Mouse (Mus musculus) testis, postnatal 10 days (tissue): ENCODE data around the gene Pax5.

Experiments
- DNase-seq: peaks from one replicate; pipeline ENCODE4 v3.0.0; 2021; ENCODE audit warnings: low spot score

Pax5 gene

DNA sequence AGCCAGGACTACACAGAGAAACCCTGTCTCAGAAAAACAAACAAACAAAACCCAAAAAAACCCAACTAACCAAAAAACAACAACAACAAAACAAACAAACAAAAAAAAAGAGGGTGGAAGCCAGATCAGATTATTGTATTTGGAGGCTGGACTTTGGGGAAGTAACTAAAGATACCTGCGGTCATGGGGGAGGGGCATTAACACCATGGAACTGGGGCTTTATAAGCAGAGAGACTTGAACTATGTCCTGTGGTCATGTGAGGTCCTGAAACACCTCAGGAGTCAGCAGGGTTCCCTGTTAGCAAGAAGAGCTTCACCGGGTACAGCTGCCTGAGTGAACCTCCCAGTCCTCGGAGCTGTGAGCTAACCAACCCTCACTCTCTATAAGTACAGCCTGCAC lies 168.2 kb downstream of the Pax5 start:
- no peak for DNase-seq

- no peak for DNase-seq
Observed at GRCm38 (mm10) chr4:44538488-44538887, 171.8 kb downstream of the Pax5 start.

GRCm38 (mm10) chr4:44536794-44537193 lies 173.5 kb downstream of the Pax5 start:
- DNase-seq, result no peak

DNA sequence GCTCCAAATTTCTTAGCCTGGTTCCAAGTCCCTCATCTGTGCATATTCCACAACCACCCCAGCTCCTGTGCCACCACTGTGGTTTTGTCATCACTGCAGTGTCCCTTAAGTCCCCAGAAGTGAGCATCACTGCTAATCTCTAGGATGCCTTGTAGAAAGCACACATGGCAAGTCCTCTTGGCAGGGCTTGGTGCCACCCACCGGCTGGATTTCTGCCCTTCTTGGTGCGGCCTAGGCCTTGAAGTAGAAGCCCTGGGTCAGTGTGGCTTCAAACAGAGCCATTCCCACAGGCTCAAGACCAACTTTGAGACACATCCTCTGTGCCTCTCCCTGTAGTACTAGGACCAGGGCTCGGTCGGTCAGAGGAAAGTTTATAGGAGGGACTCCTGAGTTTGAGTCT lies 174.6 kb downstream of the Pax5 start:
- no peak for DNase-seq

DNA sequence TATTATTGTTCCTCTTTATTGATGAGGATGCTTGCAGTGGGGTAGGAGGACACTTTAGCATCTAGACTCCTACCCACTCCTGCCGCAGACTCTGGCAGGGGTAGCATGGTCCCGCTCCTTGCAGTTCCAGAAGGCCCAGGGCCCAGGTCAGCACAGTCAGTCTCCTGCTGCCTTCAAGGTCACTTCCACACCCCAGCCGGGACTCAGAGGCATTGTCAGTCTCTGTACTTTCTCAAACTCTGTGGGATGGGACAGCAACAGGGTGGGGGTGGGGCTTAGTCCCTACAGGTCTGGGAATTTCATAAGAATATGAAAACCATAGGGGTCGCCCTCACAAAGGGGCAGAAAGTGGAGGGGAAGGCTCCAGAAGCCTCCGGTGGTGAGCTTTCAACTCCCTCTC lies 177.0 kb downstream of the Pax5 start:
- DNase-seq, result no peak

GRCm38 (mm10) chr4:44532731-44533130 lies 177.6 kb downstream of the Pax5 start:
- no peak for DNase-seq

DNA sequence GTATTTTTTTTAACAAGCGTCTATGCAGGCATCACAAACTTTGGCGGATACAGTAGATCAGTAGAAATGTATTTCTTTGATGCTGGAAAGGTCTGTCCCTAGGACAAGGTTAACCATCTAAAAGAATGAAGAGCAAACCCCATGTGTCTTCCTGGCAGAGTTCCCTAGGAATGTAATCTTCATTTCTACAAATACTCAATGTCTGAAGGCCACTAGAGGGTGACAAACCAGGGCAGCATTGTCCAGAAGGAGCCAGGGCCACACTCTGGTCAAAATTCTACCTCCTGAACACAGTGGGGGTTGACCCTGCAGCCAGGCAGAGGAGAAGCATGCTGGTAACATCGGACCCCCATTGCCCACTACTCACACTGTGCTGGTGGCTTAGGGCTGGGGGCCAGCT lies 185.0 kb downstream of the Pax5 start:
- DNase-seq, result no peak

DNA sequence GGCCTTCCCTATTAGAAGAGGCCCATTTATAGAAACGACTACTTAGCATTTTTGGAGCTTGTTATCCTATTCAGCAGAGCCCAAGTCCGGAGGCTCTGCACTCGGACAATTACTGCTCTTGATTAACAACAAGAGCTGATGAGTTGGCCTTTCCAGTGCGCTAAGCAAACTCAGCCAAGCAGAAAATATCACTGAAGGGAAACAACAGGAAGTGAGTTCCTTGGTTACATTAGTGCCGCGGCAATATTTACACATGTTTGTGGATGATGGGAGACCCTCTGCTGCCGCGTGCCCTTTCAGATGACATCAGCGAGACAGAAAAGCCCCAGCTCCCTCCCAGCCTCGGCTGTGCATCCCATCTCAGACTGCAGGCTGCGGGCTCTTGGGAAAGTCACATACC lies 191.4 kb downstream of the Pax5 start:
- no peak for DNase-seq

DNA sequence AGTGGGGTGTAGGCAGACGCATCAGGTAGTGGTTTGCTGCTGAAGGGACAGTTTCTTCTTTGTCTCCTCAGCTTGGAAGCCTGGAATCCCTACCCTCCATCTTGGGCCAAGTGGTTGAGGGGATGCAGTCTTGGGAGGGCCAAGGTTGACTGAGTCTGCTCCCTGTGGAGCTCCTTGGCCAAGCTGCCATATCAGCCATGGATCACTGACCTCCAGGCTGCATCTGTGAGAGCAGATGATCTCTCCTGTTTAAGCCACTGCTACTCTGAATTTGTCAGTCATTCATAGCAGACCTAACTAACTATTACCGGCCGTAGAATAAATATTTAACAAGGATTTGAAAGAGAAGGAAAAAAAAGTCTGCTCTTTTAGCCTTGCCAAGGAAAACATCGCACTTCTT lies 196.3 kb downstream of the Pax5 start:
- no peak for DNase-seq

DNA sequence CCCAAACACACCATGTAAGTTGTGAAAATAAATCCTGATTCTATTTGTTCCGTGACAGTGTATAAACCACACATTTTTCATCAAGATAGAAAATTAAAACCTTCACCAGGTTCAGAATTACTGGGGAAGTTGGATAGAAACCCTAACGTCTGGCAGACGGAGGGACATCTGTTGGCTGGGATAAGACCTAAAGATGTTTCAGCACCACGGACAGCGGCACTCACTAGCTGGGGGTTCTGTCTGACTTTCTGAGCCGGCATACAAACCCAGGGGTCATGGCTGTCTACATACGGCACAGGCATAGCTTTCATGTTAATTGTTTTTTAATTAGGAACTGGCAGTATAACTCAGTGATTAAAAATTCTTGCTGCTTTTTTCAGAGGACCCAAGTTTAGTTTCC lies 198.6 kb downstream of the Pax5 start:
- DNase-seq, result peak; percentile 82

- no peak for DNase-seq
Observed at GRCm38 (mm10) chr4:44508386-44509226, 201.7 kb downstream of the Pax5 start.

DNA sequence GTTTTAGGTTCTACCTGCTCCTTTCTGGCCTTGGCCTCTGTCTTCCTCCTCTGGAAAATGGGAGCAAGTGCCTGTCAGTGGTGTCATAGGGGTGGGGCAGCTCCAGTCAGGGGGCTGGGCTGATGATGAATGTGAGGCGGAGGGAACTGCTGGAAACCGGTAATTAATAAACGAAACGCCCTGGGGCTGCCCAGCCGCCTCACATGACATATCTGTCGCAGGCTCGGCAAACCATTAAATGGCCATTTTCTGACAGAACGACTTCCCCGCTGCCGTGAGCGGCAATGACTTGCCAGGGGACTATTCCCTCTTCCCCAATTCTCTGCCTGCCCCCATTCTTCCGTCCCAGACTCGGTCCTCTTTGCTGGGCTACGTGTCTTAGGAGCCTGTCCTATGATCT lies 202.4 kb downstream of the Pax5 start:
- DNase-seq, result no peak

- no peak for DNase-seq
Observed at GRCm38 (mm10) chr4:44504998-44505397, 205.3 kb downstream of the Pax5 start.

DNA sequence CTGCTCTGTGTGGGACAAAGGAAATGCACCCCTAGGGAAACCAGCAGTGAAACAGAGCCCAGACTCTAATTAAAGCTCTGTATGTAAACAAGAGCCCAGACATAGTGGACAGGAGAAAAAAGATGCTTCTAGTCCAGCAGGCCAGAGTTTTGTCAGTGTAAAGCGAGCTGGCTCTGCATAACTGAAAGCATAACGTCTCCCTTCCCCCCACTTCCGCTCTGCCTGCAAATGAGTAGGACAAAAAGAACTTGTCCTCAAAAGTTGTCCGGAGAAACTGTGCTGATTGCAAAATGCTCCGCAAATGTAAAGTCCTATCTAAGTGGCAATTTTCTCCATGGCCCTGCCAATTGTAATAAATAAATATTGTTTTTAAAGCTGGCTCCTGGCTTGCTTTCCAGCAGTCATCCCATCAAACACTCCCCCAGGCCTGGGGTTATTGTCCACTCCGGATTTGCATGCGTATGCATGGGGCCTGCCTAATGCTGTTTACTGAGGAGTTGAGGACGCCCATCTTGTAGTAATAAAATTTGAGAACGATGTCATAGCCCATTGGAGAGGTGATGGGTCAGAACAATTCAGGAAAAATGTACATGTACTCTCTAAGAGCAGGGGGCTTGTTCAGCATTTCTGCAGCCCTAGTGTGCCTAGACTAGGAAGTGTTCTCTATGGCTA lies 208.0 kb downstream of the Pax5 start:
- no peak for DNase-seq

DNA sequence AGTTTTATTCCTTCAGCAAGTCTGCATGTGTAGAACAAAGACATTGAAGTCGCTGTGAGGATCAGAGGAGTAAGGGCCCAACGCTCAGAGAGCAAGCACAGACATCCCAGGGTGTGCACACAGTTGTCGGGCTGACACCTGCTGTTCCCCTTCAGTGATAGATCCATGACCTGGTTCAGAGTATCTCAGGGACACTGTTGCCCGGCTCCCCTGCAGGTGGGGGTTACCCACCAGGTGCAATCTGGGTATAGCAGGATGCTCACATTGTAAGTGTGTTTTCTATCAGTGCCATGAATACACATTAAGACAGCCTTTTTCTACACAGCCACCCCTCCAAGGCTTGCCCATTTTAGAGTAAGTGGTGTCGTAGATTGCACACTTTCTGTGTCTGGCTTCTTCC lies 212.1 kb downstream of the Pax5 start:
- DNase-seq, result no peak

- no peak for DNase-seq
Observed at GRCm38 (mm10) chr4:44495836-44496235, 214.5 kb downstream of the Pax5 start.

GRCm38 (mm10) chr4:44493756-44494155 lies 216.5 kb downstream of the Pax5 start:
- DNase-seq, result no peak

DNA sequence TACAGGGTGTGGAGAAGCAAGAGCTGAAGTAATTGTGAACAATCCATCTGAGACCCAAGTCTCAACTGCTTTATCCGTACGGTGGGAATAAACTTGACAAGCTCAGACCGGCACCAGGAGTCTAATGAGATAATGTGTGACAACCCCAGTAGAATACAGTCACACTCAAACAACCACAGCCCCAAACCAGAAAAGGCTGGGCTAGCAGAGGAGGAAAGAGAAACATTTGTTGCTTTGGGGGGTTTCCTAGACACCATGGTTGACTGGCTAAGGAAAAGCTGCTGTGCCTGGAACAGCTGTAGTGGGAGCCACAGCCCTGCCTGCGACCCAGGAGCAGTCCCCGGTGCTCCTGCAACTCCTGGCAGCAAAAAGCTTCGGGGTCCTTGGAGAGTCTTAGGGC lies 219.4 kb downstream of the Pax5 start:
- DNase-seq, result no peak

DNA sequence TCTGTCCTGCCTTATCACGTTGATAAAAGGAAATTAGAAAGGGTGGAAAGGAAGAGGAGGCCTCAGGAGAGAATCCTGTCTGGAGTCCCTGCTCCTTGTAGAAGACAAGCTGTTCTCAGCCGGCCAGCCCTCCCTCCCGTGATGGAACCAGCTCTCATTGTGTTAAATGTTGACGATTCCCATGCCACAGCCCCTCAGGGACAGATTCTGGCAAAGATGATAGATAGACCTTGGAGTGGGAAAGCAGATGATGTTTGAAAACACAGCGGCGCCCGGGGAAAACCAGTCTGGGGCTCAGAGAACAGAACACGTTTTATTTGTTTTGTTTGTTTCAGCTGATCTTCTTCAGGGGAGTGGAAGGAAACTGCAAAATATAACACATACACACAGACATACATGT lies 221.6 kb downstream of the Pax5 start:
- DNase-seq, result no peak

DNA sequence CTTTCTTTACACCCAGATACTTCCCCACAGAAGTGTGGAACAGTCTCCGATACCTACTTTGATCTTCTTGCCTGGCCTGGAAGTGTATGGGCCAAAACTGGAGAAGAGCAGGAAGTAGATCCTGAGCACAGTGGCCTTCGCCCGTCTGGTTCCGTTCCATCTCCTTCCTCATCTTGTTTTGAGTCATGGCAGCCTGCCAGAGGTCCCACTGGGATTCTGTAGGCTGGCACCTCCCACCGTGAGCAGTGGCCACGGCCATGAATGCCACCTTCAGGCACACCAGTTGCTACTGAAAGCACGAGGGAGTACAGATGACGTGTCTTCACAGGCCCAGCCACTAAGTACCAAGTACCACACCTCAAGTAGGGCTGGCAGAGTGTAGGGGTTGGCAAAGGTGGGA lies 222.1 kb downstream of the Pax5 start:
- DNase-seq, result peak; percentile 49

DNA sequence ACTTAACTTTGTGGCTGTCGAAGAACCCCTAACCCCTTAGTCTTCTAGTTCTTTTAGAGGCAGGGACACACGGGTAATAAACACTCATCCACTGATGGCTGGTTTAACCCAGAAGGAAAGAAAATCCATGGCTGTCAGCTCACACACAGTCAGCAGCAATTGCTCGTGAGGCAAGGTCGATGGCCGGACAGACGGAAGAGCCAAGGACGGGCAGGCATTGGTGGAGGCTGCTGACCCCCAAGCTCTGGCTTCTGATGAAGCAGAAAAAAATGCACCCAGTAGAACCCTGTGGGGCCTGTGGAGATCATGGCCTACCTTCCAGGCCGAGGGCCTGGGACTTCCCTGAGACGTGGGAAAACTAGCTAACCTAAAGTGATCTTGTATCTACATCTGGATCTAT lies 227.4 kb downstream of the Pax5 start:
- DNase-seq, result no peak

DNA sequence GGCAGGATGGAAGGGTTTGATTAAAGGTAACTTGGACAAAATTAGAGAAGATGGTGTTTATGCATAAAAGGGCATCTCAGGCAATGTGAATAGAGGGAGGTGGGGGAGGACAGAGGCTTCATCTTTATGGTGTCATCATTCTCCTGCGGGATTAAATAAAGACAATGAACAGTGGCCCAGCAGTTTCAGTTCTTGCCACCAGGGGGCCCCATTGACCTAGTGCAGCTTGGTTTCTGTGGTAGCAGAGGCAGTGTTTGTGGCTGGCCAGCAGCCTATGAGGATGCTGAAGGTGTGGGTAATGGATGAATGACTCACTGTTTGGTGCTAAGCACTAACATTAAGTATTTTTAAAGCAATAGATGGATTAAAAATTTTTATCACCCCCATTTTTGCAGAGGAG lies 230.5 kb downstream of the Pax5 start:
- peak; percentile 37 for DNase-seq
